Mouse (Mus musculus): ENCODE measurements around the gene Shld2. TPM values are rescaled to one million over a fixed set of nuclear protein-coding genes. Genes with fewer than 3 reads are reported as not detected.

Shld2 gene
- polyA plus RNA-seq (2011; ENCODE audit: insufficient read depth, insufficient read length, low read depth, missing spikeins) = 26.7 and 32.5 TPM in 2 replicates

DNA sequence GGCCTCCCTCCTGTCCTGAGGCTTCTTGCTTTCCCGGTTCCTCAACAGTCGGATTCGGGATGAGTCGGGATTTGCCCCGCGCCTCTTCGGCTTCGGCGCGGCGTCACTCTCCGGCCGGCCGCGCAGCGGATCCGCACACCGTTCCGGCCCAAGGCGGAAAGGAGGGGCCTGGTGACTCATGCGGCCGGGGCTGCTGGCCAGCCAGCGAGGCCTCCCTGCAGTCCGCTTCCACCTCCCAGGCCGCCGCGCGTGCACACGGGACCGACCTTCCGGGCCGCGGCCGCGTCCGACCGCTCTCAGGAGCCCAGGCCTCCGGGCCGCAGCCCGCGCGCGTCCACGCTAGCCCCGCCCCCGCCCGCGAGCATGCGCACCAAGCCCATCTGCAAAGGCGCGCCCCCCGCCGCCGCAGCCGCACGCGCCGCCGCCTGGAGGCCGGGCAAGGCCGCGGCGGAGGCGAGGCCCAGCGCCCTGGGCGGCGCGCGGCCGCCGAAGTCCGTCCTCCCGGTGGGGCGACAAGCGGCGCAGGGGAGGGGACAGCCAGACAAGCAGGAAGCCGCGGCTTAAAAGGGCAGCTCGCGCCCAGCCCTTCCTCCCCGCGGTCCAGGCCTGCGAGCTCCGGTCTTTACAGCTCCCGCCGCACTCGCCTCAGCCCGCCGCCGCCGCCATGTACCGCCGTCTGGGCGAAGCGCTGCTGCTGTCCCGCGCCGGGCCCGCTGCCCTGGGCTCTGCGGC, at the start of gene Shld2, which contains the start of gene Glud1:
TSS of gene Shld2 (minus strand) at position 260 of the 732 bp plus-strand sequence.
TSS of gene Glud1 (plus strand) at position 494 of the 732 bp plus-strand sequence.
- no peaks in the 10 kb centered on the region for H3K27me3 ChIP-seq (ENCODE audit: control insufficient read depth, insufficient read depth, low read length, poor library complexity, severe bottlenecking)
- H3K36me3 ChIP-seq (ENCODE audit: control insufficient read depth, insufficient read depth, low read length, poor library complexity, severe bottlenecking) = peaks cover 16% of the 10 kb centered on the region
- peak within 1 kb of the TSS; percentile 95 for H3K27ac ChIP-seq (ENCODE audit: insufficient read depth, low read length)
- no peaks in the 10 kb centered on the region for H3K4me1 ChIP-seq (ENCODE audit: control insufficient read depth, insufficient read depth, low read length)
- no peak for TF ChIP-seq EP300 (IDR thresholded peaks at IDR 0.05; ENCODE audit: insufficient read depth, low read depth, low read length)
- TF ChIP-seq POLR2A (IDR thresholded peaks at IDR 0.05; ENCODE audit: insufficient read depth, low read length) = peak; percentile 55
- H3K9ac ChIP-seq (ENCODE audit: low read depth, poor library complexity, severe bottlenecking) = peak within 1 kb of the TSS; percentile 90
- peak within 1 kb of the TSS; percentile 83 for H3K4me3 ChIP-seq (ENCODE audit: low read depth, low read length)
- no peaks in the 10 kb centered on the region for H3K9me3 ChIP-seq (replicated peaks; ENCODE audit: control insufficient read depth, insufficient read depth, low read length, poor library complexity, severe bottlenecking)

DNA sequence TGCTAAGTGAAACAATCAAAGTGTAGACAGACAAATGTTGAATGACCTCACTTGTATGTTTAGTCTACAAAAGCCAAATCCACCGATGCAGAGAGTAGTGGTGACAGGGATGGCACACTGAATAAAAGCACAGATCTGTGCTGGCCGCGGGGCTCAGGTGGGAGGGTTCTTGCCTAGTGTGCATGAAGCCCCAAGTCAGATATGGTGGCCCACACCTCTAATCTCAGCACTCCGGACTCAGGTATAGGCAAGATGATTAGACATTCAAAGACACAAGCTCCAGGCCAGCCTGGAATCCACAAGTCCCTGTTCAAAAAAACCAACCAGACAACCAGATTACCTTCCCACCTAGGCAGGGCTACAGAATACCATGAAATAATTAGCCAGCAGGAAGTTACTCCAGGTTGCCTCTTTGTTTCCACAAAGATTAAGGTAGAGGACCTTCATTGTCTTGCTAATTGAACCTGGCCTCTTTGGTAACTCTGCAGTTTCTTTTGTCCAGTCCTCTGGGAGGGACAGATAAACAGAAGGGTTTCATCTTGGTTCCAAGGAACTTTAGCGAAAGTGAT, 49.5 kb upstream of the Shld2 start:
- H3K27ac ChIP-seq (ENCODE audit: insufficient read depth, low read length) = peak overlapping the region; percentile 100
- no peaks in the 10 kb centered on the region for H3K9me3 ChIP-seq (replicated peaks; ENCODE audit: control insufficient read depth, insufficient read depth, low read length, poor library complexity, severe bottlenecking)
- no peaks in the 10 kb centered on the region for H3K36me3 ChIP-seq (ENCODE audit: control insufficient read depth, insufficient read depth, low read length, poor library complexity, severe bottlenecking)
- TF ChIP-seq CTCF (IDR thresholded peaks at IDR 0.05; ENCODE audit: low read depth, low read length) (no peak), EP300 (IDR thresholded peaks at IDR 0.05; ENCODE audit: insufficient read depth, low read depth, low read length) (peak; percentile 90), POLR2A (IDR thresholded peaks at IDR 0.05; ENCODE audit: insufficient read depth, low read length) (no peak)
- H3K9ac ChIP-seq (ENCODE audit: low read depth, poor library complexity, severe bottlenecking) = peak overlapping the region; percentile 54
- H3K4me1 ChIP-seq (ENCODE audit: control insufficient read depth, insufficient read depth, low read length) = peaks cover 18% of the 10 kb centered on the region
- H3K4me3 ChIP-seq (ENCODE audit: low read depth, low read length) = 0 out of 2 replicates have a peak overlapping the region, but pooled peaks have one; percentile 14
- no peaks in the 10 kb centered on the region for H3K27me3 ChIP-seq (ENCODE audit: control insufficient read depth, insufficient read depth, low read length, poor library complexity, severe bottlenecking)

DNA sequence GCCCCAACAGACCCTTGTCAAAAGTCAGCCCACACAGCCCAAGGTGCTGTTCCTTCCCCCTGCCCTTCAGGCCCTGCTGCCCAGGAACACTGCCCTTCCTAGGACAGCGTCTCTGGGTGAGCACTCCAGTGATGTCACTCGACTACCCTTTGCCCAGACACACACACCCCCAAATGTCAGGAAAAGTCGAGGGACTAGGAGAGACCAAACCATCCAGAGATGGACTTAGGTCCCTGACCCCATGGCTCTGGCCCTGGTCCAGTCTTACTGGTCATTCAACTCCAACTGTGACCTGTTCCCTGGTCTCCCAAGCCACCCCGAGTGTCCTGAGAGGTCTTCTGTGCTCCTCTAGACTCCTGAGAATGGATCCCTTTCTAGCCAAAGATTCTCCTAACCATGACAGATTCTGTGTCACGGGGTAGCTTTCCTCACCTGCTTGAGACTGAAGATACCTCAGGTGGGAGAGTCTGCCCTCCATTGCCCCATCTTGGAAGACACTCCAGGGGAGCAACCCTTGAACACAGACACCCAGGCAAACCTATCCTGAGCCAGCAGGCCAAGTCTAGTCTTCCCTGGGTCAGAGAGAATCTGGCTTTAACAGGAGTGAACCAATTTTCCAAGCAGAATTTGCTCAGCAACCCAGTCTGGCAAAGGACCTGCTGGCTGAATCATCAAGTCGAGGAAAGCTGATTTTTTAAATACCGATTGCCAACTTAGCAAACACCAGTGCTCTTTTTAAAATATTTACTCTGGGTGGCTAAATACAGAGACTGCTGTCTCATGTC, 47.6 kb upstream of the Shld2 start:
- Histone ChIP-seq H3K4me3 (ENCODE audit: low read depth, low read length) (no peak overlapping the region), H3K27me3 (ENCODE audit: control insufficient read depth, insufficient read depth, low read length, poor library complexity, severe bottlenecking) (no peaks in the 10 kb centered on the region), H3K9ac (ENCODE audit: low read depth, poor library complexity, severe bottlenecking) (no peak overlapping the region), H3K4me1 (ENCODE audit: control insufficient read depth, insufficient read depth, low read length) (peaks cover 18% of the 10 kb centered on the region), H3K36me3 (ENCODE audit: control insufficient read depth, insufficient read depth, low read length, poor library complexity, severe bottlenecking) (no peaks in the 10 kb centered on the region), H3K27ac (ENCODE audit: insufficient read depth, low read length) (peak overlapping the region; percentile 100), H3K9me3 (replicated peaks; ENCODE audit: control insufficient read depth, insufficient read depth, low read length, poor library complexity, severe bottlenecking) (no peaks in the 10 kb centered on the region)
- no peak for TF ChIP-seq CTCF (IDR thresholded peaks at IDR 0.05; ENCODE audit: low read depth, low read length)
- TF ChIP-seq POLR2A (IDR thresholded peaks at IDR 0.05; ENCODE audit: insufficient read depth, low read length) = no peak

DNA sequence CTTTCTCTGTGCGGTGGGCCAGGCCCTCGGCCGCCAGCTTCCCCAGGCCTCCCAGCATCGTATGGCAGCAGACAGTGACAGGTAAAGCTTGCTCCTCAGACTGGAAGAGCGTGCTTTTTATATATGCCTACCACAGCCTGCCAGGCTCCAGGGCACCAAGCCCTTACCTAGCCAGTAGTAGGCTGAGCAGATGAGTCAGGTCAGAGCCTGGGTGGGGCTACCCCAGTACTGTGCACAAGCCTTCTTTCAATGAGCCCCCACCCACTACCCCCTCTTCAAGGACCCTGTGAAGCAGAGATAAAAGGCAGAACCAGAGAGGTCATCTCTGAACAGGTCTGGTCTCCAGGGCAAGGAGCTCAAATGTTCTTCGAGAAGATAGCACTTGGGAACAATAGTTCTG, 45.0 kb upstream of the Shld2 start, which contains the start of gene Fam25c:
TSS of gene Fam25c (minus strand) at position 133 of the 400 bp plus-strand sequence.
- Histone ChIP-seq H3K36me3 (ENCODE audit: control insufficient read depth, insufficient read depth, low read length, poor library complexity, severe bottlenecking) (no peaks in the 10 kb centered on the region), H3K9ac (ENCODE audit: low read depth, poor library complexity, severe bottlenecking) (peak within 1 kb of the TSS; percentile 26; the same call in 1 of the 2 replicates), H3K4me1 (ENCODE audit: control insufficient read depth, insufficient read depth, low read length) (peaks cover 17% of the 10 kb centered on the region), H3K4me3 (ENCODE audit: low read depth, low read length) (no peak within 1 kb of the TSS), H3K27ac (ENCODE audit: insufficient read depth, low read length) (no peak within 1 kb of the TSS), H3K9me3 (replicated peaks; ENCODE audit: control insufficient read depth, insufficient read depth, low read length, poor library complexity, severe bottlenecking) (no peaks in the 10 kb centered on the region), H3K27me3 (ENCODE audit: control insufficient read depth, insufficient read depth, low read length, poor library complexity, severe bottlenecking) (no peaks in the 10 kb centered on the region)
- TF ChIP-seq CTCF (IDR thresholded peaks at IDR 0.05; ENCODE audit: low read depth, low read length) = no peak

DNA sequence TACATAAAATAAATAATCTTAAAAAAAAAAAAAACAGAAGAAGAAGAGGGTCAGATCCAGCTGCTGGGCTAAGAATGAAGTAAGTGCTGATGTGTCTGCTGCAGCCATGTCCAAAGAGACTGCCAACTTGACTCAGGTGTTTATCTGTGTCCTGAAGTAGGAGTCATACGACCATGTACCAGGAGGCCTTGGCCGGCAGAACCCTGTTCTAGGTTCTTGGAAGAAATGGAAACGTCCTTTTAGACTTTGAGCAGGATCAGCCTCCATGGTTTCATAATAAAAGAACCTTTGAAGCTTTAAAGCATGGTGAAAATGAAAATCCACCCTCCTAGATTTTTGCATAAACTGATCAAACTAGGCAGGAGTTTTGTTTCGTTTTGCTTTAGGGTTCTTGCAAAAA, 44.2 kb upstream of the Shld2 start:
- Histone ChIP-seq H3K4me3 (ENCODE audit: low read depth, low read length) (no peak overlapping the region), H3K9me3 (replicated peaks; ENCODE audit: control insufficient read depth, insufficient read depth, low read length, poor library complexity, severe bottlenecking) (no peaks in the 10 kb centered on the region), H3K27me3 (ENCODE audit: control insufficient read depth, insufficient read depth, low read length, poor library complexity, severe bottlenecking) (no peaks in the 10 kb centered on the region), H3K27ac (ENCODE audit: insufficient read depth, low read length) (no peak overlapping the region), H3K9ac (ENCODE audit: low read depth, poor library complexity, severe bottlenecking) (peak overlapping the region; percentile 26; the same call in 1 of the 2 replicates), H3K4me1 (ENCODE audit: control insufficient read depth, insufficient read depth, low read length) (peaks cover 17% of the 10 kb centered on the region), H3K36me3 (ENCODE audit: control insufficient read depth, insufficient read depth, low read length, poor library complexity, severe bottlenecking) (no peaks in the 10 kb centered on the region)
- TF ChIP-seq EP300 (IDR thresholded peaks at IDR 0.05; ENCODE audit: insufficient read depth, low read depth, low read length) = no peak
- TF ChIP-seq CTCF (IDR thresholded peaks at IDR 0.05; ENCODE audit: low read depth, low read length) = no peak
- TF ChIP-seq POLR2A (IDR thresholded peaks at IDR 0.05; ENCODE audit: insufficient read depth, low read length) = no peak

All from ES-Bruce4 (cell line).